Mouse (Mus musculus) liver, postnatal 0 days (tissue): ENCODE data around the gene Adgrl1.

ENCODE experiments used
- CTCF ChIP-seq: sonication (generic); IDR thresholded peaks from 2 replicates; pipeline ENCODE4 v1.5.1; 2016; ENCODE audit warnings: antibody characterized with exemption, low read depth
- EP300 ChIP-seq: IDR thresholded peaks from 2 replicates; pipeline ENCODE4 v1.6.1; 2016; ENCODE audit warnings: antibody characterized with exemption, low read depth, mild to moderate bottlenecking

- TF ChIP-seq CTCF (peak; percentile 95), EP300 (no peak)
Observed at GRCm38 (mm10) chr8:83893915-83894314, 6.0 kb upstream of the Adgrl1 start.
